Mouse (Mus musculus) liver, embryonic 11.5 days (tissue): ENCODE results near the gene Chchd6. TPM values are rescaled to one million over a fixed set of nuclear protein-coding genes. Genes with fewer than 3 reads are reported as not detected.

Experiments
- ATAC-seq: fragments of 200-750 bp; cut with Nextera tagmentation; replicated peaks from 2 replicates; pipeline ENCODE4 v1.8.0; 2017; ENCODE audit warnings: moderate number of reproducible peaks, mild to moderate bottlenecking, moderate TSS enrichment, moderate library complexity; ENCODE audit not compliant: low FRiP score
- DNase-seq: peaks from one replicate; pipeline ENCODE4 v3.0.0-alpha.2; 2017; ENCODE audit warnings: low spot score
- H3K27ac ChIP-seq: fragments of 300-500 bp; sonication (generic); 2 replicates; pipeline ENCODE4 v1.5.1; 2014; ENCODE audit warnings: mild to moderate bottlenecking, low read depth, low read length, control low read depth
- H3K27me3 ChIP-seq: fragments of 300-500 bp; sonication (generic); replicated peaks from 2 replicates; pipeline ENCODE4 v1.6.1; 2014; ENCODE audit warnings: low read length, mixed read lengths; ENCODE audit not compliant: control insufficient read depth, insufficient read depth
- H3K36me3 ChIP-seq: fragments of 300-500 bp; sonication (generic); 2 replicates; pipeline ENCODE4 v1.6.1; 2014; ENCODE audit warnings: mild to moderate bottlenecking, low read length, moderate library complexity, mixed read lengths; ENCODE audit not compliant: control insufficient read depth, insufficient read depth
- H3K4me1 ChIP-seq: fragments of 300-500 bp; sonication (generic); replicated peaks from 2 replicates; pipeline ENCODE4 v1.6.1; 2014; ENCODE audit warnings: low read length, mixed read lengths; ENCODE audit not compliant: control insufficient read depth, insufficient read depth
- H3K4me2 ChIP-seq: fragments of 300-500 bp; sonication (generic); 2 replicates; pipeline ENCODE4 v1.6.1; 2014; ENCODE audit warnings: mild to moderate bottlenecking, control low read depth, moderate library complexity
- H3K4me3 ChIP-seq: fragments of 300-500 bp; sonication (generic); 2 replicates; pipeline ENCODE4 v1.5.1; 2014; ENCODE audit warnings: low read depth, low read length, control low read depth
- H3K9ac ChIP-seq: fragments of 300-500 bp; sonication (generic); 2 replicates; pipeline ENCODE4 v1.6.1; 2014; ENCODE audit warnings: low read depth, low read length, control low read depth
- H3K9me3 ChIP-seq: fragments of 300-500 bp; sonication (generic); 2 replicates; pipeline ENCODE4 v1.6.1; 2016; ENCODE audit warnings: low read length, inconsistent platforms, mixed read lengths; ENCODE audit not compliant: control insufficient read depth
- WGBS: fragments of 180-500 bp; shearing (Covaris S2); extraction: QIAGEN DNeasy Blood & Tissue Kit; methylation state at CpG from one replicate; pipeline ENCODE4 v1.1.7; 2014; 5-methylcytosine and 5-hydroxymethylcytosine counted together
- polyA plus RNA-seq: library from polyadenylated mRNA; unstranded; fragments of >200 nt; fragmentation: Nextera tagmentation; extraction: Ambion mirVana; gene quantifications from 2 replicates; pipeline ENCODE4 v1.2.1, GENCODE M21; 2014

The Chchd6 gene
- polyA plus RNA-seq, 1 experiment from 2014 or later: 43.2 TPM

GRCm38 (mm10) chr6:89345486-89345785 lies 250.0 kb downstream of the Chchd6 start:
- Histone ChIP-seq H3K4me2 (0 out of 2 replicates have a peak overlapping the region, but pooled peaks have one; percentile 21), H3K36me3 (peaks cover 8% of the 10 kb centered on the region), H3K27ac (0 out of 2 replicates have a peak overlapping the region, but pooled peaks have one; percentile 35), H3K4me1 (peaks cover 16% of the 10 kb centered on the region), H3K9ac (no peak overlapping the region), H3K4me3 (no peak overlapping the region), H3K27me3 (no peaks in the 10 kb centered on the region), H3K9me3 (no peaks in the 10 kb centered on the region)
- ATAC-seq (no peak), DNase-seq (no peak)
- WGBS: 62% methylated on average over 3 of the region's 3 CpGs

- no peak for DNase-seq
- Histone ChIP-seq H3K36me3 (peaks cover 8% of the 10 kb centered on the region), H3K27ac (peak overlapping the region; percentile 63; the same call in 1 of the 2 replicates), H3K4me3 (no peak overlapping the region), H3K4me2 (0 out of 2 replicates have a peak overlapping the region, but pooled peaks have one; percentile 21), H3K4me1 (peaks cover 16% of the 10 kb centered on the region), H3K9me3 (no peaks in the 10 kb centered on the region), H3K9ac (0 out of 2 replicates have a peak overlapping the region, but pooled peaks have one; percentile 7), H3K27me3 (no peaks in the 10 kb centered on the region)
- WGBS: 42% methylated on average over 10 of the region's 10 CpGs
- peak; percentile 68 for ATAC-seq
These were observed 250.6 kb downstream of the Chchd6 start for GRCm38 (mm10) chr6:89344613-89345485.

DNA sequence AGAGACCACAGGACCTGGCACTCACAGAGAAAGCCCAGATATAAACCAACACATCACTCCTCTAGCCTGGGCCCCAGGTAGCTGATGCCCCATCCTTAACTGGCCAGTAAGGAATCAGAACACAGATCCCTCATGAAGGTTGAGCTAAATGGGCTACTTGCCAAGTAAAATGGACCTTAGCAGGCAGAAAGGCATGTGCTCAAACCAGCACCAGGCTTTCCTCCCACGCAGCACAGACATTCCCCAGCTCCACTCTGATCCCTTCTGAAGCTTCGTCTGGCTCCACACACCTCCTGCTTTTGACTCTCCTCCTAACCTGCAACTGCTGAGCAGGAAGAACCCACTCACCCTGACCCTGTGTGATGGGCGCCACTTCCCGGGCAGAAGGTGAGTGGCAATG lies 253.5 kb downstream of the Chchd6 start:
- H3K4me1 ChIP-seq: peaks cover 16% of the 10 kb centered on the region
- no peak for DNase-seq
- H3K9me3 ChIP-seq: no peaks in the 10 kb centered on the region
- H3K27me3 ChIP-seq: no peaks in the 10 kb centered on the region
- H3K27ac ChIP-seq: no peak overlapping the region
- no peak for ATAC-seq
- WGBS: 81% methylated on average over 4 of the region's 4 CpGs
- no peak overlapping the region for H3K4me2 ChIP-seq
- H3K4me3 ChIP-seq: no peak overlapping the region
- H3K36me3 ChIP-seq: peaks cover 7% of the 10 kb centered on the region
- no peak overlapping the region for H3K9ac ChIP-seq

DNA sequence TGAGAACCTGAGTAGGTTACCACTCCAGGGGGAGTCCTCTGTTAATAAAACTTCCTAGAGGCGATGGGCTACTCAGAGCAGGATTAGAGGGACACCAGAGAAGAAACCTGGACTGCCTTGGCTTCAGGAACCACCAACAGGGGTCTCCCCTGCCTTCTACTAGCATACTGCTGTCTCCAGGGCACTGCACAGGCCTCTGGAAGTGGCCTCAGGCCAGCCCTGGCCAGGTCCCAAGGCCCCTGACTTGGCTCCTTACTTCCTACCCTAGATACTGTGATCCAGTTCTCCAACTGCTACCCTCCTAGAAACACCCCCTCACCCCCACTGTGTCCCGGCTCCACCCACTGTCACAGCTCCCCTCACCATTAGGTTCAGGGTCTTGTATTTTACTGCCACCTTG lies 256.0 kb downstream of the Chchd6 start:
- H3K27ac ChIP-seq: no peak overlapping the region
- no peak for DNase-seq
- peaks cover 15% of the 10 kb centered on the region for H3K36me3 ChIP-seq
- no peak overlapping the region for H3K4me3 ChIP-seq
- peaks cover 2% of the 10 kb centered on the region; the same call in 1 of the 2 replicates for H3K4me1 ChIP-seq
- H3K4me2 ChIP-seq: no peak overlapping the region
- no peak for ATAC-seq
- H3K9ac ChIP-seq: no peak overlapping the region
- no peaks in the 10 kb centered on the region for H3K27me3 ChIP-seq
- WGBS: 81% methylated on average over 2 of the region's 2 CpGs
- H3K9me3 ChIP-seq: no peaks in the 10 kb centered on the region

- Histone ChIP-seq H3K4me3 (no peak overlapping the region), H3K27ac (no peak overlapping the region), H3K9me3 (no peaks in the 10 kb centered on the region), H3K4me1 (no peaks in the 10 kb centered on the region), H3K36me3 (peaks cover 19% of the 10 kb centered on the region), H3K4me2 (no peak overlapping the region), H3K9ac (no peak overlapping the region), H3K27me3 (no peaks in the 10 kb centered on the region)
- ATAC-seq (no peak), DNase-seq (no peak)
- WGBS: 95% methylated on average over 8 of the region's 8 CpGs
These were observed 256.7 kb downstream of the Chchd6 start for GRCm38 (mm10) chr6:89338733-89339132.

GRCm38 (mm10) chr6:89337574-89337973 lies 257.9 kb downstream of the Chchd6 start:
- no peaks in the 10 kb centered on the region for H3K27me3 ChIP-seq
- DNase-seq (no peak), ATAC-seq (no peak)
- H3K9ac ChIP-seq: no peak overlapping the region
- H3K9me3 ChIP-seq: no peaks in the 10 kb centered on the region
- peaks cover 24% of the 10 kb centered on the region for H3K36me3 ChIP-seq
- no peak overlapping the region for H3K27ac ChIP-seq
- no peak overlapping the region for H3K4me3 ChIP-seq
- WGBS: 89% methylated on average over 9 of the region's 9 CpGs
- no peak overlapping the region for H3K4me2 ChIP-seq
- no peaks in the 10 kb centered on the region for H3K4me1 ChIP-seq

GRCm38 (mm10) chr6:89333964-89334702 lies 261.3 kb downstream of the Chchd6 start:
- DNase-seq (no peak), ATAC-seq (no peak)
- Histone ChIP-seq H3K9me3 (no peaks in the 10 kb centered on the region), H3K4me3 (no peak overlapping the region), H3K27ac (no peak overlapping the region), H3K4me2 (no peak overlapping the region), H3K4me1 (no peaks in the 10 kb centered on the region), H3K27me3 (no peaks in the 10 kb centered on the region), H3K9ac (no peak overlapping the region), H3K36me3 (peaks cover 34% of the 10 kb centered on the region)
- 90% methylated on average over 12 of the region's 12 CpGs for WGBS
